Mouse (Mus musculus) T-helper 1 cell (primary cell): ENCODE measurements around the gene Spen.

Experiments
- in situ Hi-C: fragments of 300-600 bp; cut with MboI, MseI; formaldehyde crosslinking; loops from one replicate; pipeline ENCODE4 v1.15.1; 2025; ENCODE audit warnings: high pct_unique_total_duplicates

Gene Spen

DNA sequence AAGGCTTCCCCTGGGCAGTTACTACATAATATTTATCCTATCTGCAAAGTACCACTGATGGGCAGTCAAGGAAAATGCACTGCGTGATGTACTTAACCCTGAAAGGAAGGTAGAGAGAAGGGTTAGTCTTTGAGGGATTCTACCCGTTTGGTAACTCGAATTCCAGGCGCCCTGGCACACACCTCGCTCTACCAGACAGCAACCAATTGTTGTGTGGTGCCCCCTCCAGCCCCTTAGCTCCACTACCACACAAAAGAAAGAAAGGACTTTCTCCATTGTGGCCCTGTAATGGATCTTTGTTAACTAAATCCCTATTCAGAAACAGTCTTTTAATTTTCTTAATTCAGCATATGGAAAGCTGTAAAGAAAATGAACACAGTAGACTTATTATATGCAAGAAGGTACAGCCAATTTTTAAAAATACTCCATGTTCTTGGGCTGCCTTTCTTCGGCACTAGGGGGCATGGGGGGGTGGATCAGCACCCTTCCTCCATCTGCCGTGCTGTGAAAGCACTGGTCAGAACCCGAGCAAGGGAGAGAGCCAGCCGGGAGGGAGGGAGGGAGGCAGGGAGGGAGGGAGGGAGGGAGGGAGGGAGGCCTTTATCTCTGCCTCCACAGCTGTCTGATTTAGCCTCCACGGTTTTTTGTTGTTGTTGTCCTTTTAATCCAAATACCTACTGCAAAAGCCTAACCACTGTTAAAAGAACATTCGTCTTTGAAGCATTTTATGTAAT lies 3.3 kb downstream of the Spen start:
- in situ Hi-C loops: no loop called here

DNA sequence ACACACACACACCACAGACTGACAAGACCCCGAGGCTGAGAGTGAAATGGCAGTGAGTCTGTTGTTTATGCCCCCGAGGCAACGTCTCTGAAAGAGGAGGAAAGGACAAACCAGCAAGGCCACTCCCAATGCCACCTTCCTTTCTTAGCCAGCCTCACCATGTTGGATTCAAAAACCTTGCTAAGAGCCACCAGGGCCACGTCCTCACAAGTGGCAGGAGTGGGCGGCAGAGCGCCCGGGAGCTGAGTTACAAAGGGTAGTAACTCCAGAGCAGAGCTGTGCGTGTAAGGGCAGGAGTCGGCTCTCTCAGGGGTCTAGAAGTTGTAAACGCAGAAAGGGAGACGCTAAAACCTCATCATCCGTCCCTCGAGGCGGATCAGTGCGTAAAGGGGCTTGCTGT lies 7.4 kb downstream of the Spen start:
- in situ Hi-C loops: no loop called here

DNA sequence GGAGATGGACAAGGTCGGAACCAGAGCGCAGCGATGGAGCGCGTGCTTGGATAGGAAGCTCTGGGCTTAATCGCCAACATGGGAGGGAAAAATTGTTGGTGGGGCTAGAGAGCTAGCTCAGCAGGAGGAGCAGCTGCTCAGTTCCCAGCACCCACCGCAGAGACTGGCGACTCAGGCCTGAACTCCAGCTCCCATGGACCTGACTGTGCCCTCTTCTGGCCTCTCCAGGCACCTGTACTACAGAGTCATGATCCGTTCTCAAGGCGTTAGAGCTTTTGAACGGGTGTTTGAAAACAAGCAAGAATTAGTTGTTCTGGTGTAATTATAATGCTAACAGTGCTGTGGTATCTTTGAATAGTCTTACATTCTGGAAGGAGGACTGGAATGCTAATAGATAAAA lies 9.5 kb downstream of the Spen start:
- in situ Hi-C loops: no loop called here

DNA sequence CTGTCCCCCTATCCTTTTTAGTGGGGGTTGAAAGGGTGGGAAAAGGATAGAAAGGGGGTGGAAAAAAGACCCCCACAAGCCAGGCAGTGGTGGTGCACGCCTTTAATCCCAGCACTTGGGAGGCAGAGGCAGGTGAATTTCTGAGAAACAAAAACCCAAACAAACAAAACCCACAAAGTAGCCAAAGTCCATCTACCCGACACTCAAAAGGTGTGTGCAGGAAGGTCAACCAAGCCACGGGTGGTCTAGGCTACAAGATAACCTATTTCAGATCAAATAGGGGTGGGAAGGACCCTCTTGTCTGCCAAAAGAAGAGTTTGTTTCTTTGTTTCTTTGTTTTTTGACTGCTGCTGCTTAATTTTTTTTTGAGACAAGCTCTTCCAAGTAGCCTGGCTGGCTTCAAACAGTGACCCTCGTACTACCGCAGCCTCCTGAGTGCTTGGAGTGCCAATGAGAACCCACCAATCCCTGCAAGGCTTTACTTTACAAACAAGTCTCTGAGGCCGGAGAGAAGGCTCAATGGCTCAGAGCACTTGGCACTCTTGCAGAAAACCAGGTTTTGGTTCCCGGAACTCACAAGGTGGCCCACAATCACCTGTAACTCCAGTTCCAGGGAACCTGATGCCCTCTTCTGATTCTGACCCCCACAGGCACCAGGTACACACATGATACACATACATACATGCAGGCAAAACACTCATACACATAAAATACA lies 11.3 kb downstream of the Spen start:
- in situ Hi-C loops: no loop called here

DNA sequence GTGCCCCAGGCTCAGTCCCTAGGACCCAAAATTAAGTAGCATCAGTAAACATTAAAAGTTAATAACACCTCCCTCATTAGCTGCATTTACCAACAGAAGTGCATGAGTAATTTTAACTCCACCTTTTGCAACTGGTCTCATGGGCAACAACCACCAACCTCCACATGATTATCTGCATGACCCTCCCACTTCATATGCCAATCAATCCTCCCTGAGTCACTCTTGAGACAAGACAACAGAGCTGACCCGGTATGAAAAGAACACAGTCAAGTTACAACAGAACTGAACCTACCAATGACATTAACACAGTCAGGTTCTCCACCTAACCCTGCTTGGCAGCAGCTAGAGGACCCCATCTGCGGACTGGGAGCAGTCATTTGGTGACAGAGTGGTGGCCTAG lies 12.5 kb downstream of the Spen start:
- in situ Hi-C loops: no loop called here

DNA sequence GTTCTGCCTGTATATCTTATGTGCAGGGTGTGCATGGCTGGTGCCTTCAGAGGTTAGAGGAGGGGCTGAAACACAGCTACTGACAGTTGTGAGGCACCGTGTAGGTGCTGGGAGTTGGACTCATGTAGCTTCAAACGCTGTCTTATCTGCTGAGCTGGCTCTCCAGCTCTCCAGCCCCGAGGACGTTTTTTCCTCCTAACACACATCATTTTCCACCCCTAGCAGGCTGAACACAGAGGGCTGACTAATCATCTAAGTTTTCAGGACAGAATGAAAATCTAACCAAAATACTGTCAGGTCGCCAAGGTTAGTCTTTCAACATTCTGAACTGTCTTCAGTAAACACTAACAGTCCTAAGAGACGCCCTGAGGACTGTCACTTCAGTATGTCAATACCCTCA lies 13.7 kb downstream of the Spen start:
- in situ Hi-C loops: no loop called here

DNA sequence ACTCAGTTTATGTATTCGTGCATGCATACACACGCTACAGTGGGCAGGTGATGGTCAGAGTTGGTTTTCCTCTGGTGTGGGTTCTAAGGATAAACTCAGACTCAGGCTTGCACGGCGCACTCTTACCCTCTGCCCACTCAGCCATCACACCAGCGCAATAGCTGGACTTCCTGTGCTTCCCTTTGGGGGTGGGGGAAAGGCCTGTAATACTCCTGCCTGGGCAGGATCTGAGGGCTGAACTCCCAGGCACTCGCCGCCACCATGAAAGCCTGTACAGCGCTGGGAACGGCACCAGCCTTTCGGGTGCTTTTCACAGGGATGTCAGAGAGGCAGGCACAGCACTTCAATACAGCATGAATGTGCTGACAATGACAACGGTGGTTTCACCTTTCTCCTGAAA lies 15.3 kb downstream of the Spen start:
- in situ Hi-C loops: no loop called here

DNA sequence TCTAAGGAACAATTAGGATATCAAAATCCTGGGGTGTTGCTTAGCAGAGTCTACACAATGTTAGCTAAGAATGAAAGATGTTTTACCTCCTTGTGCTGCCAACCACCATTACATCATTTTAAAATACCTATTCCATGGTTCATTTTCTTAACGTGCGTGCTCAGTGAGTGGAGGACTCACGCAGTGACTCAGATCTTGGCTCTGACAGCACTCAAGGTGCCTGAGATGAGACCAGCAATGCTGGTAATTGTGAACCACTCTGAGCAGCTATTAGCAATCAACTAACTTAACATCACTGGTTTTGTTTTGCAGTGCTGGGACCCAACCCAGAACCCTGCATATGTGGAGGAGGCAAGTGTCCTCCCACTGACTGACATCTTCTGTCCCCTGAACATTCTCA lies 20.0 kb downstream of the Spen start:
- in situ Hi-C loops: no loop called here

DNA sequence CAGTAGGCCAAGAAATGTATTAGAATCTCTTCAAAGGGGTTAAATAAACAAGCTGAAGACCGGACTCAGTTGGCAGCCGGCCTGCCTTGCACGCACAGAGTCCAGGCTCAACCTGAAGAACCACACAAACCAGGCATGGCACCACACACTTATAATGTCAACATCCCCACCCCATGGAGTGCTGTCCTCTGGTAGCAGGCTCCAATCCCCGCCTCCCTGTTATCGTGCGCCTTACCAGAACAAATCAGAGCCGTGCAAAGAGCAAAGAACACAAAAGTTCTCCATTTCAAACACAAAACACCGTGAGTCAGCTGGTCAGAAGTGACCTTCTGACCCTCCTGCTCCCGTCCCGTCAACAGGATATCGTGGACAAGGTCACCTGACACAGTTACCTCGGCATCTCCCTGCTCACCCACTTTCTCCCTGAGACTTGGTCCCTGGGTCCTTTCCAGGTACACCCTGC lies 24.2 kb downstream of the Spen start:
- in situ Hi-C loops: no loop called here

DNA sequence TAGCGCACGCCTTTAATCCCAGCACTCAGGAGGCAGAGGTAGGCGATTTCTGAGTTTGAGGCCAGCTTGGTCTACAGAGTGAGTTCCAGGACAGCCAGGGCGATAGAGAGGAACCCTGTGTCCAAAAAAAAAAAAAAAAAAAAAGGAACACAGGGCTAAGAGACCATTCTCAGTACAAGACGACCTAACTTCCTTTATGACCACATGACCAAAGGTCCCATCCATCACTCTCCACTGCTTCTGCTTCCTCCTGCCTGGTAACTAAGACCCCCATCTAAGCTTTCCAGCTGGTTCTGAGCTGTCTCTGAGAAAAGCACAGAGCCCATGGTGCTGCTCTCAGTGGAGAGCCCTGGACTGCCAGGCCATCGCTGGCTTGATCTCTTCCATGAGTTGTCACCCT lies 26.3 kb downstream of the Spen start:
- in situ Hi-C loops: no loop called here

DNA sequence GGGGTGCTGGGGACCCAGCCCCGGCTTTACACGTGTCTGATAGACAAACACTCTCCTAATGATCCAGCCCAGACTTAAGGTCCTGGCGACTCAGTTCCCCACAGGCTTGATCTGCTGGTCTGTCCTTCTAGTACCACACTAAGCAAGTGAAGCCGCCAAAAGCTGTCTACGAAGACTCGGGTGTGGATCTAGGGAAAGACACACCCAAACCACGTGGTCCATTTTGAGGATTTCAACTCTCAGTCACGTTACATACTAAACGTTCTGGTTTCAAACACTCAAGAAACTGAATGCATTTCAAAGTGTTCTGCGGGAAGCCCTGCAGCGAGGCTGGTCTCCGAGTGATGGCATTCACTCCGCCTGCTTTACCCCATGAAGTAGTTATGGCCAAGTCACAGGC lies 27.9 kb downstream of the Spen start:
- in situ Hi-C loops: no loop called here

DNA sequence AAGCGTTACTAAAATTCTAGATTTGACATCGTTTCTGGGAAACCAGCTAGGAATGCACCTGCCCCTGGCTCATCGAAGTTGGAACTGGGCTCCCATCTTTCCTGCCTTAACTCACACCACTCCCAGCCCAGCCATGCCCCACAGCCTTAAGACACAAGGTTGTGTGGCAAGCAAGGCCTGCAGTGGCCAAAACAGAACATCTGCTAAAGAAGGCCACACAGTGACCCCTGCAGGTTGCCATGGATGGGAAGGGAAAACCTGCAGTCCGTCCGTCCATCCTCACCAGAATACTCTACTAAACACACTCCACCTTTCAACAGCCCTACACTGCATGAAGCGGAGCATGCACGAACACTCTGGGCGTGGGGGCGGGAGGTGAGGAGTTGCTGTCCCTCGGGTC lies 31.5 kb downstream of the Spen start:
- in situ Hi-C loops: no loop called here

DNA sequence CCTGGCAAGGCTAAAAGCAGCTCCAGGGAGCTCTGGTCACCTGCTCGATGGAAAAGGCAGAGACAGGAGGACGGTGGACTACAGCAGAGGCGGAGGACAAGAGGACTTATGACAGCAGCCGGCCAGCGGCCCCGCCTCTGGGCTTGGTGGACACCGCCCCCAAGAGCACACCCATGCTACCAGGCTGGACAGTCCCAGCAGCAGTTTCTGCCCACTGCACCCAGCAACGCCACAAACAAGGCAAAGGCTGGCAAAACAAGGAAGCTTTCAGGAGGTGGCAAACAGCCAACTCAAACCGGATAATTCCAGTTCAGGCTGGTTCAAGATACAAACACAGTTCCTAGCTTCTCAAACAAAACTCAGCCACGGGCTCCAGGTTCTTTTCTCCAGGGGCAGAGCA lies 32.0 kb downstream of the Spen start:
- in situ Hi-C loops: no loop called here

DNA sequence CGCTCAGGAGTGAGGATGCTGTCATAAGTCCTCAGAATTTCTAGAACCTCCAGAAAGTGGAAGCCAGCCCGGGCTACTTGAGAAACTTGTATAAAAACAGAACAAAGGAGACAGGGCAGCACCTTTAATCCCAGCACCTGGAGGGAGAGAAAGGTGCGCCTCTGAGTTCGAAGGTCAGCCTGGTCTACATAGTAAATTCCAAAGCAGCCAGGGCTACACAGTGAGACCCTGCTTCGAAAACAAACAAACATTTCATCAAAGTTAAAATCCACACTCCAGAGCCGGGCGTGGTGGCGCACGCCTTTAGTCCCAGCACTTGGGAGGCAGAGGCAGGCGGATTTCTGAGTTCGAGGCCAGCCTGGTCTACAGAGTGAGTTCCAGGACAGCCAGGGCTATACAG lies 32.6 kb downstream of the Spen start:
- in situ Hi-C loops: no loop called here

DNA sequence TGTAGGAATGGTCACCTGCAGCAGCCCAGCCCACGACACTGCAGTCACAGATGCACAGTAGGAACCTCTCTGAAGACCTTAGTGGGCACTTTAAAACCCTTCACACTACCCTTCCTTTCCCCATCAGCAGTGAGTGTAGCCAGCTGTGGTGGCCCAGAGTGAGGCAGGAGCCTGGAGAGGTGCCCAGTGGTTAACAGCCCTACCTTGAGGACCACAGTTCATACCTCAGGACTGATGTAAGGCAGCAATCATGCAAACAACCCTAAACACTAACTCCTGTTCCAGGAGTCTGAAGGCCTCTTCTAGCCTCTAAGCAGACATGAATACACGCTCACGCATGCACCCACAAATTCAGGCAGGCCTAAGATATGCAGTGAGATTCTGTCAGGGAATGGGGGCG lies 33.9 kb downstream of the Spen start:
- in situ Hi-C loops: no loop called here

DNA sequence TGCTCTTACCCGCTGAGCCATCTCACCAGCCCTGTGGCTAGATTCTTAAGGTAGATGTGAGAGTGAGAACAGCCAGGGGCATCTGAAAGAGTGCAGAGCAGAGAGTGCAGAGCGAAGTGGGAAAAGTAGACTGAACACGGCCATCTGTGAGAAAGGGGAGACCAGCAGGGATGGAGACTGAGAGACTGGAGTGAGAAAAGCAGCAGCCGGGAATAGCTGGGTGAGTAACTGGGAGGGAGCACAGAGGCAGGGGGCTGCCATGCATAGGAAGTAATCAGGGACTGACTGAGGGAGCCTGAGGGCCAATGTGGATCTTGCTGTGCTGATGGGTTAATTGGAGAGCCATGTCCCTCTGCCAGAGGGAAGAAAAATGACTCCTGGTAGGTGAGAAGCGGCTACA lies 35.7 kb downstream of the Spen start:
- in situ Hi-C loops: no loop called here

DNA sequence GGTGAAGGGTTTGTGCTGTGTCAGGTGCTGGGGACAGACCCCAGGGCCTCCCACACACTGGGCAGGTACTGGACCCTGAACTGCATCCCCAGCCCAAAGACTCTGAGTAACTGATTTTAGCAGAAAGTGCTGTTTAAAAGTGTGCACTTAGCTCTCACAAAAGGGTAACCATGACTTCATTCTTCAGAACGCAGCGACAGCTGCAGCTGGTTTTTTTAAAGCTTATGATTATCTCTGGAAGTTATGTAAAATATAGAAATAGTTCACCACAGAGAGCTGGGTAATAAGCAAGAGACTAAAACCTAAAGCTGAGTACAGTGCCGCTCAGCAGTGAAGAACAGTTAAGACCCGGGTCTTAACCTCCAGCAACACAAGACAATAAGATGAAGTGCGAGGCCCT lies 37.3 kb downstream of the Spen start:
- in situ Hi-C loops: no loop called here

DNA sequence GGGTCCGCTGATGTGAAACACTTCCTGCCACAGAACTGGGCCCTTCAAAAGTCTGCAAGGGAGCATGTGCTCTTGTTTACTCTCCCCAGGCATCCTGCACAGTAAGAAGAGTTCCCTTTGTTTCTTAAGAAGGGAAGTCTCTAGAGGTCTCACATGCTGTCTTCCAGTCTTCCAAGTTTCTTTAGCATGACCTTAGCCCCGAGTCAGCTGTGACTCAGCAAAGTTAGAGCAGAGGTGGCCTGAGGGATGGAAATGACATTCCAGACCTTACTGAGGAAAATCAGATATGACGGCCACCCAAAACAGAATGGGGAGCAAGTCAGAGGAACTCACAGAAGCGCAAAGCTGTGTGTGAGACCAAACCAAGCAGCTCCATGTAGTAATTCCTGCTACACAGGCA lies 37.8 kb downstream of the Spen start:
- in situ Hi-C loops: no loop called here

DNA sequence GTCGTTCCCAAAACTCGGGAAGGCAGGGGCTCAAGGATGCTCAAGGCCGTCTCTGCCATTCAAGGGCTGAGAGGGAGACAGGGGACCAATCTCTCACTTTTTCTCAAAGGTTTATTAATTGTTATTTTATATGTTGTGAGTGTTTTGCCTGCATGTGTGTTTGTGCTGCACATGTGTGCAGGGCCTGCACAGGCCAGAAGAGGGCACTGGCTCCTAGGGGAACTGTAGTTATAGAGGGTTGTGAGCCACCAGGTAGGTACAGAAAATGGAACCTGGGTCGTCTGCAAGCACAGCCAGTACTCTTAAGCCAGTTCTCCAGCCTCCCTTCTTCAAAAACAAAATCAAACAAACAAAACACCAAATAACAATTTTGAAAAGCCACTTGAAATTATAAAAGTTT lies 49.7 kb downstream of the Spen start:
- in situ Hi-C loops: no loop called here

DNA sequence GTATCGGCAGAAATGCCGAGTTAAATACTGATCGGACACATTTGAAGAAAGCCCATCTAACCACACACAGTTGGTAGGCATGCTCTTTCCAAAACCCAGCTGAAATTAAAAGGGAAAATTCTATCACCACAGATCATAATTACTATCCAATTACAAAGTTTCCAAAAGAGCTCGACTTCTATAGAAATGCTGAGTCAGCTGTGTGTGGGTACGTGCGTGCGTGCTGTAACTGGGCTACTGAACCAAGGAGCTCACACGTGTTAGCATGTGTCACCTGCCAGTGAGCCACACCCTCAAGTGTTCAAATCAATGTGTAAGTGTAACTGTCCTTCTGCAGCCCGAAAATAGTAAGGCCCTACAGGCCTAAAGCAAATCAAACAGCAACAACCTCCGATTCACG lies 50.8 kb downstream of the Spen start:
- in situ Hi-C loops: no loop called here

DNA sequence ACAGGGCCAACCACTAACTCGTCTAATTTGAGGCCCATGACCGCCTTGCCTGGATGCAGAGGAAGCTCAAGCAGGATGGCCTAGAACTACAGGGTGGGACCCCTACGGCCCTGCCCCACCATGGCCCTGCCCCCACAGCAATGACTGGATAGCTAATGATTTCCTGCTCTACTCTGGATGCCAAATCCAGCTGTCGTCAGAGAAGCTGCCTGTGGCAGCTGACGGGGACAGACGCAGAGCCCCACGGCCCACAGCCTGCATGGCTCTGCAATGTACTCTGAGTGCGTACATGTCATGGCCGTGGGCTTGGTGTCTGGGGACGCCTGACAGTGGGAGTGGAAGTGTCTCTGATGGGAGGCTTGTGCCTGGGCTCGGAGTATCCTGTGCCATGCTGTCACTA lies 54.3 kb downstream of the Spen start:
- in situ Hi-C loops: loop anchor here (5.0 kb wide), 1 partner anchor 83 kb away; no protein-coding TSS in a partner anchor

DNA sequence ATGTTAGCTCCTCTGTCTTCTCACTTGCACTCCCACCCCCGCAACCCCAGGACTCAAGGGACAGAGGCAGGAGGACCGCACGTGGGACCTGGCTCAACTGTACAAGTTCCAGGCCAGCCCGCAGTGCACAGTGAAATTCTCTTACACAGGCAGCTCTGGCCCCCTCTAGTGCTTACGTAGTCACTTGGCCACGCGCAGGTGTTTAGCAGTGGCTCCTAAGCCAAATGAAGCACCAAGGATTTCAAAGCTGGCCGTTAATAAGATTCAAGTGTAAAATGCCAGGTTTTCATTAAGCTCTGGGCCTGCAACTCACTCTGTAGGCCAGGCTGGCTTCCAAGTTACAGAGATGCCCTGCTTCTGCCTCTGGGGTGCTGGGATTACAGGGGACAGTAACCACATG lies 59.0 kb downstream of the Spen start:
- in situ Hi-C loops: no loop called here

DNA sequence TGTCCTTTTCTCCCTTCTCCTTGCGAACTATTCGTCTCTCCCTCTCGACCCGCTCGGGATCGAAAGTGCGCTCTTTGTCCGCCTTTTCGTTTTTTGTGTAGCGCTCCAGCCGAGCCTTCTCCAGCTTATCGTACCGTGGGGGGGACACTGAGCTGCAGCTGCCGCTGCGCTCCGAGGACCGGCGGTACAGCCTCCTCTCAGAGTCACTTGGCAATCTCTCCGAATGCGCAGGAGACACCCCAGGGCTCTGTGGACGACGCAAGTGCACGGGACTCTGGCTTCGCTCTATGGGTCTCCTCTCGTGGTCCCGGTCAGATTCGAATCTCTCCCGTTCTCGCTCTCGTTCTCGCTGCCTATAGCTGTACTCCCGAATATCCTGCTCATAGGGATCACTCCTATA lies 59.6 kb downstream of the Spen start:
- in situ Hi-C loops: no loop called here

DNA sequence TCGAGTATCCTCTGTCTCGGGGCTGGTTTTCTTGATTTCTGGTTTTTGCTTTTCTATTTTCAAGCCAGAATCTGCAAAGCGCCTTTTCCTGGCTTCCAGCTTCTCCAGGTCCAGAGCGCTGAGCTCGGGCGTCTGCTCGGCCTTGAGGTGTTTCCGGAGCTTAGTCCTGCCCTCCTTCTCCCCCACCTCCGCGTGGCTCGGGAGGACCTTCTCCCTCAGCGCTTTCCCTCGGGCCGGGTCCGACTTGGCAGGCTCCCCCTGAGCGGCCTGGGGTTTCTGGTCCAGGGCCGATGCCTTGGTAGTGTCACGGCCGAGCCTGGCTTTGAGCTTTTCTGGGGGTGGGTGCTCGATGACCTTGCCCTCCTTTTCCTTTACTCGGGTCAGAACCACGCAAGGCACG lies 60.2 kb downstream of the Spen start:
- in situ Hi-C loops: no loop called here
